In genomic region chr2:120153586-120154360, GRCm38 (mm10) we compare ENCODE assay signal across 8 mouse cellular contexts. TPM values are rescaled to one million over a fixed set of nuclear protein-coding genes. Genes with fewer than 3 reads are reported as not detected.
DNase-seq lines count a peak whose midpoint lies in the region; ATAC-seq and TF ChIP-seq lines count a peak whose summit lies in the region.

No protein-coding gene starts in this region.

- no peaks in the 10 kb centered on the region for H3K36me3 ChIP-seq in heart, embryonic 11.5 days (ENCODE audit: control insufficient read depth, insufficient read depth, low read length)
- peaks cover 13% of the 10 kb centered on the region for H3K36me3 ChIP-seq in E14TG2a.4 (ENCODE audit: insufficient read depth, low read length)
- H3K36me3 ChIP-seq in kidney, embryonic 14.5 days (ENCODE audit: control insufficient read depth, insufficient read depth, low read length): no peaks in the 10 kb centered on the region

- intact Hi-C loops in heart, postnatal 14 days (cut with DNase I): loop anchor here (2.0 kb wide), 1 partner anchor 55 kb away; no protein-coding TSS in a partner anchor

- H3K27me3 ChIP-seq in heart, embryonic 11.5 days (ENCODE audit: control insufficient read depth, insufficient read depth, low read length): no peaks in the 10 kb centered on the region
- H3K27me3 ChIP-seq in E14TG2a.4 (ENCODE audit: insufficient read depth, low read length): no peaks in the 10 kb centered on the region
- H3K27me3 ChIP-seq in kidney, embryonic 14.5 days (ENCODE audit: control insufficient read depth, insufficient read depth, low read length): no peaks in the 10 kb centered on the region

- 2% methylated on average over 38 of the region's 38 CpGs for WGBS in heart, embryonic 11.5 days (ENCODE audit: insufficient replicate concordance)
- WGBS in kidney, embryonic 14.5 days: 1% methylated on average over 33 of the region's 38 CpGs

- peak overlapping the region; percentile 89 for H3K4me2 ChIP-seq in heart, embryonic 11.5 days
- H3K4me2 ChIP-seq in kidney, embryonic 14.5 days (replicated peaks; ENCODE audit: low read depth, low read length): peak overlapping the region; percentile 93

- H3K9me3 ChIP-seq in heart, embryonic 11.5 days (replicated peaks; ENCODE audit: control insufficient read depth, low read length): no peaks in the 10 kb centered on the region
- no peaks in the 10 kb centered on the region for H3K9me3 ChIP-seq in E14TG2a.4 (ENCODE audit: low read length)
- peaks cover 2% of the 10 kb centered on the region; the same call in 1 of the 2 replicates for H3K9me3 ChIP-seq in kidney, embryonic 14.5 days (ENCODE audit: control insufficient read depth, low read length)

- no peak for TF ChIP-seq CTCF in E14TG2a.4 (conservative IDR thresholded peaks at IDR 0.05; ENCODE audit: low read length)

- H3K9ac ChIP-seq in heart, embryonic 11.5 days (ENCODE audit: low read depth, low read length): peak overlapping the region; percentile 93
- H3K9ac ChIP-seq in kidney, embryonic 14.5 days (ENCODE audit: low read depth, low read length): peak overlapping the region; percentile 66

- H3K4me3 ChIP-seq in heart, embryonic 11.5 days (ENCODE audit: low read depth, low read length): peak overlapping the region; percentile 82
- peak overlapping the region; percentile 92 for H3K4me3 ChIP-seq in E14TG2a.4 (replicated peaks; ENCODE audit: low read length)
- peak overlapping the region; percentile 64 for H3K4me3 ChIP-seq in kidney, embryonic 14.5 days (ENCODE audit: low read length)

- ATAC-seq in heart, embryonic 11.5 days (replicated peaks; ENCODE audit: insufficient number of reproducible peaks, low FRiP score, low TSS enrichment): peak; percentile 12; the same call in 1 of the 2 replicates
- ATAC-seq in erythroblast, adult 5-6 weeks (replicated peaks; ENCODE audit: low FRiP score, poor library complexity, severe bottlenecking): peak; percentile 31
- ATAC-seq in kidney, embryonic 14.5 days (ENCODE audit: low FRiP score, low TSS enrichment): peak; percentile 75
- ATAC-seq in megakaryocyte, adult 5-6 weeks (ENCODE audit: poor library complexity, severe bottlenecking): peak; percentile 52

- H3K27ac ChIP-seq in heart, embryonic 11.5 days (ENCODE audit: low read depth, low read length): peak overlapping the region; percentile 76
- H3K27ac ChIP-seq in kidney, embryonic 14.5 days (ENCODE audit: low read depth, low read length): peak overlapping the region; percentile 37; the same call in 1 of the 2 replicates

- H3K4me1 ChIP-seq in heart, embryonic 11.5 days (ENCODE audit: control insufficient read depth, insufficient read depth, low read length): peaks cover 7% of the 10 kb centered on the region; the same call in 1 of the 2 replicates
- peaks cover 15% of the 10 kb centered on the region for H3K4me1 ChIP-seq in E14TG2a.4 (replicated peaks; ENCODE audit: low read depth, low read length)
- no peaks in the 10 kb centered on the region for H3K4me1 ChIP-seq in kidney, embryonic 14.5 days (ENCODE audit: control insufficient read depth, insufficient read depth, low read length)

- DNase-seq in heart, postnatal 14 days: no peak
- DNase-seq in thymus, postnatal 14 days: peak; percentile 18
- DNase-seq in right cerebral cortex, postnatal 14 days: no peak

RNA-seq across cellular contexts. Expression of gene Ehd4, which starts 0.6 kb away (rescaled TPM):
- 97.3 and 113 TPM in 2 replicates for polyA plus RNA-seq in heart, embryonic 11.5 days (2014; fragmentation: Nextera tagmentation; extraction: Ambion mirVana)
- 100 to 1,000 TPM; 439 to 440 TPM for total RNA-seq in heart, postnatal 14 days (2021)
- 13.2 and 23.2 TPM in 2 replicates for total RNA-seq in erythroblast, adult 5-6 weeks (2015; ENCODE audit: low replicate concordance)
- total RNA-seq in erythroblast, adult 5-6 weeks (2017; ENCODE audit: low replicate concordance): 7.8 and 9.2 TPM in 2 replicates
- 20.1 and 31.8 TPM in 2 replicates for polyA plus RNA-seq in kidney, embryonic 14.5 days (2014; fragmentation: Nextera tagmentation; extraction: Ambion mirVana)
- total RNA-seq in megakaryocyte, adult 5-6 weeks (2015): 50.9 and 56.7 TPM in 2 replicates
- total RNA-seq in megakaryocyte, adult 5-6 weeks (2017): 77.5 and 92.9 TPM in 2 replicates

Comparison
In these comparisons a context has a peak if more than half of its experiments do, and no peak if none do; other contexts are left out.
1. ATAC-seq: peak in every context shown above with its lines; median percentile 75 in kidney, embryonic 14.5 days; 52 in megakaryocyte, adult 5-6 weeks; 31 in erythroblast, adult 5-6 weeks; 12 in heart, embryonic 11.5 days.
2. RNA of gene Ehd4, which starts 0.6 kb away (total RNA-seq): 439 to 440 TPM in heart, postnatal 14 days; 50.9 to 92.9 TPM in megakaryocyte, adult 5-6 weeks and 7.8 to 23.2 TPM in erythroblast, adult 5-6 weeks; every median in the first group is over 4 times any median in the second.
3. Peak in every context shown above with its lines, with median percentiles within 50 percentile points of each other: H3K4me3 ChIP-seq.